Mouse (Mus musculus) urinary bladder, adult 18-20 months (tissue): Measurements from ENCODE around the gene Wdr95.

ENCODE experiments used
- DNase-seq, 2 experiments: peaks; one replicate each; pipeline ENCODE4 v3.0.0; 2022; ENCODE audit warnings: low spot score in 2 of 2, mixed read lengths in 2 of 2

Wdr95 gene

GRCm38 (mm10) chr5:149582642-149583262 lies 54.3 kb downstream of the Wdr95 start:
- DNase-seq = no peak

- DNase-seq = no peak
These were observed 55.0 kb downstream of the Wdr95 start for GRCm38 (mm10) chr5:149583507-149583906.

GRCm38 (mm10) chr5:149584154-149584655 lies 55.7 kb downstream of the Wdr95 start:
- DNase-seq = no peak

GRCm38 (mm10) chr5:149585231-149585630 lies 56.8 kb downstream of the Wdr95 start:
- DNase-seq = no peak

- no peak for DNase-seq
These were observed 57.4 kb downstream of the Wdr95 start for GRCm38 (mm10) chr5:149585910-149586309.

GRCm38 (mm10) chr5:149587327-149587895 lies 58.9 kb downstream of the Wdr95 start:
- no peak for DNase-seq

GRCm38 (mm10) chr5:149588814-149589534 lies 60.5 kb downstream of the Wdr95 start:
- no peak for DNase-seq

- no peak for DNase-seq
These were observed 61.5 kb downstream of the Wdr95 start for GRCm38 (mm10) chr5:149589932-149590331.

- DNase-seq = no peak
These were observed 65.7 kb downstream of the Wdr95 start for GRCm38 (mm10) chr5:149594215-149594614.

GRCm38 (mm10) chr5:149597351-149597750 lies 68.9 kb downstream of the Wdr95 start:
- DNase-seq = no peak

GRCm38 (mm10) chr5:149601996-149602395 lies 73.5 kb downstream of the Wdr95 start:
- no peak for DNase-seq

GRCm38 (mm10) chr5:149603241-149603640 lies 74.8 kb downstream of the Wdr95 start:
- no peak for DNase-seq

GRCm38 (mm10) chr5:149607083-149607720 lies 78.7 kb downstream of the Wdr95 start:
- no peak for DNase-seq

GRCm38 (mm10) chr5:149611476-149612164 lies 83.1 kb downstream of the Wdr95 start:
- no peak for DNase-seq

- no peak for DNase-seq
These were observed 83.7 kb downstream of the Wdr95 start for GRCm38 (mm10) chr5:149612165-149612518.

GRCm38 (mm10) chr5:149612740-149613139 lies 84.3 kb downstream of the Wdr95 start:
- DNase-seq = no peak

- no peak for DNase-seq
These were observed 87.7 kb downstream of the Wdr95 start for GRCm38 (mm10) chr5:149616138-149616537.

- no peak for DNase-seq
These were observed 88.3 kb downstream of the Wdr95 start for GRCm38 (mm10) chr5:149616817-149617216.

GRCm38 (mm10) chr5:149617776-149618425 lies 89.4 kb downstream of the Wdr95 start:
- no peak for DNase-seq

- DNase-seq = no peak
These were observed 93.7 kb downstream of the Wdr95 start for GRCm38 (mm10) chr5:149622152-149622551.

- no peak for DNase-seq
These were observed 94.2 kb downstream of the Wdr95 start for GRCm38 (mm10) chr5:149622644-149623043.
